Mouse (Mus musculus) kidney, adult 8-10 months (tissue): ENCODE results near the gene Tmem72.

Experiments
- DNase-seq, 2 experiments: peaks; one replicate each; pipeline ENCODE4 v3.0.0; 2022

Tmem72 gene

DNA sequence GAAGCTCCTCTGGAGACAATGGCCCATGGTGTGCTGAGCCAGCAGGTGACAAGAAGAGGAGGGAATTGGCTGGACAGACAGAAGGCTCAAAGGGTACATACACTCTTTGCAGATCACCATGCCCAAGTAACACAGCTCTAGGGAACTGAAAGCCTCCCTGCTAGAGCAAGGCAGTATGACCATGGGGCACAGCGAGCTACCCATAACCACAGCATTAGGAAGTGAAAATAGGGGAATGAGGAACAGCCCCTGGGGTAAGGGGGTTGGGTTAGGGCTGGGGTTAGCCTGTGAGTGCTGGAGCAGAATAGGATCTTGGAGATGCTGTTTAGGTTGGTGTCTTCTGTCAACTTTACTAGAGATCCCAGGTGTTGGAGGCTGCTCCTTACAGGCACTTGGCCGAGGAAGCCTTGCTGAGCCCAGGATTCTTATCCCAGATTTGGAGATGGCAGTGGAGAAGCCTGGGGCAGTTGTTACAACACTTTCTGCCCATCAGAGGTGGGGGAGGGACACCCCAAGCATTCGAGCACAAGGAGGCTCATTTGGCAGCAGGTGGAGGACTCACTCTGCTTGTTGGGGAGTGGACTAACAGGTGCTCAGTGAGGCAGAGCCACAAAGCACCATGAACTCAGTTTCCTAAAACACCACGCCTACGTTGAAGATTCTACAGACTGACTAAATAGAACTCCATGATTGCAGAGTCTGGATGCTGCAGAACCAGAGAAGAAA lies 37.0 kb downstream of the Tmem72 start:
- DNase-seq, result no peak

DNA sequence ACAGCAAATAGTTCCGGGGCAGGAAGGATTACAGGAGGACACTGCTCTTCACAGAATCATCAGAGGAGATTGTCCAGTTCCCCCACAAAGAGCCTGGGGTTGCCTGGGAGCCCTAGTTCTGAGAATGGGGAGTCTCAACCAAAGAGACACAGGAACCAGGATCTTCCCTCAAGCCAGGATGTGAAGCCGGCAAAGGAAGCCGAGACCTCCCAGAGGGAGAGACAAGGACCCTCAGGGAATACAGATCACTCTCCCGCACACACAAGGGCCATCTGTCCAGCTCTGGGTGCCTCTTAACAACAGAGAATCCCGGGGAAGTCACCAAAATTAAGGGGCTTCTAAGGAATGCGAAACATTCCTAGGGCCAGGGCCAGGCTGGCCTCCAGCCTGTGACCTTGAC lies 39.4 kb downstream of the Tmem72 start:
- no peak for DNase-seq

DNA sequence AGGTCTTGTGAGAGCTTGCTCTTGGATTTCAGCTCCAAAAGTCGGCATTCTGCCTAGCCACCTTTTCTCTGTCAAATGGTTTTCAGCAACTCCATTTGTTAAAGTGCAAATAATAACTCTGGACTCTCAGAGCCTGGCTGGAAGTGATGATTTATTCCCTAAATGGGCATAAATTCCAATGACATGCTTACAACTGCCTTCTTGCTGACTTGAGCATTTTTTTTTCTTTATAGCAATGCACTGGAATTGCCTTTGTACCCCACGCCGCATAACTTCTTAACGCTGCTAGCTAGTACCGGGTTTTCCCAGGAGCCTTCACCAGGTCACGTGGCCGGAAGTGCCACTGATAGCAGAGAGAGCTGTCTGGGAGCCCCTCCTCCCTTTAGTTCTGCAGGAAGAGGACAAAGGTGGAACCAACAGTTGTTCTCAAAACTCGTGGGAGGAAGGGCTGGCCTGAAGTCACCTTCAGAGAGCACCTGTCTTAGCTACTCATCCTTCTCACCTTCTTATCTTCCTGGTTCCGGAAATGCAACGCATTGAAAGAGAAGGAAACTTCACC lies 40.3 kb downstream of the Tmem72 start:
- DNase-seq, result no peak

DNA sequence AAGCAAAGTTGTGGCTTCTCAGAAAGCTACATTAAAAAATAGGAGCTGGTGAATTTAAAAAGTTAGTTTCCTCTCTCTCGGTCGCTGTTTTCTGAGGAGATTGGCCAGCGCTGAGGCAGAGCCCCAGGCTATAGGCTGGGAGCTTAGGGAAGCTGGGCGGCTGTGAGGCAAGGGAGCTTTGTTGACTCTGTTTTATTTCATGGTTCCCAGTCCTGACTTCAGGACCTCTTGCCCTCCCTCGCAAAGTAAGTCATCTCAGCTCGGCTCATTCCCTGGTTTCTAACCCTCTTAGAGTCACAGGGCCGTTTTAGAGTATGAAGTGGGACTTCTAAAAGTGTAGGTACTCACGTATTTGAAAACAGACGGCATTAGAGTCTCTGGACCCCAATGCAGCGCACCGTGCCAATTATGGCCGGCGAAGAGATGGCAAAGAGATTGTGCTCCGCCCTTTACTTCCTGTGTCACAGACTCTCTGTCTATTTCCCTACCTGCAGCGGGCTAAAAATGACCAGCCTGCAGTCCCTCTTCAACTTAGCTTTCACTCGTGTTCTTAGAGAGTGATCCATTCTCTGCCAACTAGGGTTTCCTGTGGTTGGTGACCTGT lies 42.3 kb downstream of the Tmem72 start:
- DNase-seq, result no peak

- DNase-seq, result peak; percentile 61 to 66
Measured at GRCm38 (mm10) chr6:116673471-116674282, 43.0 kb downstream of the Tmem72 start, which contains the start of gene Rassf4. Gene Rassf4, minus strand, starts transcription at chr6:116673952.

DNA sequence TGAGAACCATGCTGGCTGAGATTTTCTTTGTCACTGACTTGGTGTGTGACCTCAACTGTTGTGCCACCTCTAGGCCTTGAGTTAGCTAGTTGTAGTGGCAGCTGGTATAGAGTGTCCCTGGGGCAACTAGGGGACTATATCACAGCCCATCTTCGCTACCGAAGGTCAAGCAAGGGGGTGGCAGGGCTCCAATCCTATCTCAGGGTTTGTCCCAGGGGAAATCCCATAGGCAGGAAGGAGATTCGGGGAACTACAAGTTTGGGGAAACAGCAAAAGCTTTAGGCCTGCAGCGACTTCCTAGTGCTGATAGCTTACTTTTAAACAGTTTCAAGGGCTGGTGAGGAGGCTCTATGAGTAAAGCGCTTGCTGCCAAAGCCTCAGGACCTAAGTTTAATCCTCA lies 44.4 kb downstream of the Tmem72 start:
- no peak for DNase-seq

GRCm38 (mm10) chr6:116671768-116672167 lies 44.9 kb downstream of the Tmem72 start:
- DNase-seq, result no peak

GRCm38 (mm10) chr6:116671031-116671430 lies 45.7 kb downstream of the Tmem72 start:
- peak in 1 of 2 experiments; percentile 1 for DNase-seq

DNA sequence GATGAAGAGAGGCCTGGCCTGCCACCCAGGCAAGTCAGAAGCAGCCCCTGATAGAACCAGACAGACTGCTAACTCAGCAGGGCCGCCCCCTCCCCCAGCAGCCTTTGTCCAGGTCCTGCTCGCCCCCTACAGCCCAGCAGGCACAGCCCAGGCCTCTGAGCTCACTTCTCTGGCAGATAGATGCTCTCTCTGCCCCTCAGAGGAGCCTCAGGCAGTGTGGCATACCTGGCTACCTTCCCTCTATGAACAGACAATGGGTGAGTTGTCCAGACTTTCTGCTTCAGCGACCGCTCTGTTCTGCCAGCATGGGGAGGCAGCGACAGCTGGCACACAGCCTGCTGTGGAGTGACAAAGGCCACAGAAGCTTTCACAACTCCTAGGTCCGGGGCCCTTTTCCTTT lies 46.6 kb downstream of the Tmem72 start:
- peak in 1 of 2 experiments; percentile 31 for DNase-seq

DNA sequence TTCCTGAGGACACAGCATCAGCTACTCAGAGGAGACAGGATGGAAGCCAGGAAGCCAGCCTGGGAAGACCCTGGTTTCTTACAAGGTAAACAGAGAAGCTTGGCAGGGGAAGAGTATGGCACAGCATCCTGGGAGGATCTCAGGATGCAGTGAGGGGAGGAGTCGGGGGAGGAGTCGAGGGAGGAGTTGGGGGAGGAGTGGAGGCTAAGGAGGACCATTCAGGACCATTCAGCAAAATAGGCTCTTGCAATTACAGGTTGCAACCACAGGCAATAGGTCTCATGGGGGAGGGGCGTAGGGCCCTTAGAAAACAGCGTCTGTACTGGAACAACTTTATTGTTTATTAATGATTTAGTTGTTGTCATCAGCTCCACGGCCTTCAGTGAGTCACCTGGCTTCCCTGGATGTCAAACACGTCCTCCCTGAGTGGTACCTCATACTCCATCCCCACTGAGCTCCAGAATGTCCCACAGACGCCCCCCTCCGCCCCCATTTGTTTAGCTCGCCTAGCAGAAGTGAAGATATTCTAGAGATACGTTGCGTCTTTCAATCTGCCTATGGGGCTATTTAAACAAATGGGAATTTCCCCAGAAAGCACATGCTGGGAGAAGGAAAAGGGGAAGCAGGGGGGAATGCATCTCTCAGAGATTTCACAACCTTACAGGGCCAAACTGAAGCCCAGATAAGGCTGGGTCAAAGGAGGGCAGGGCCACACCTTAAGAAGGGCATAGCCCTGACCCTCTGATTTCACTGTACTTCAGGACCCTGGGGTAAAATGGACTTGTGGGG lies 47.8 kb downstream of the Tmem72 start:
- no peak for DNase-seq

DNA sequence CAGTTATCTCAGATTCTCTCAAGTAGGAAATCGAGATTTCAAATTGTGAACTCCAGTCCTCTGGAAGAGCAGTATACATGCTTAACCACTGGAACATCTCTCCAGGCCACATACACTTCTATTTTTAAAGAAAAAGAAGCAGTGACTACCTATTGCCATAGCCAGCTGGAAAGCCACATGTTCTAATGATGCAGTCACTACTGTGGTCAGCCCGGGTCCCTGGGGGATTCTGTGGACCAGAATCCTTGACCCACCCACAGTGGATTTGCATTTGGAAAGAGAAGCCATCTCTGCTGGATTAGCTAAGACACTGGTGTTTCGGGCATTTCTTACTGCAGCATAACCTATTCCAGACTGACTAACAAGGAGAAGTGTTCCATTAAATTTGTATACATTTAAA lies 49.3 kb downstream of the Tmem72 start:
- DNase-seq, result no peak

- no peak for DNase-seq
Measured at GRCm38 (mm10) chr6:116666892-116667291, 49.8 kb downstream of the Tmem72 start.

DNA sequence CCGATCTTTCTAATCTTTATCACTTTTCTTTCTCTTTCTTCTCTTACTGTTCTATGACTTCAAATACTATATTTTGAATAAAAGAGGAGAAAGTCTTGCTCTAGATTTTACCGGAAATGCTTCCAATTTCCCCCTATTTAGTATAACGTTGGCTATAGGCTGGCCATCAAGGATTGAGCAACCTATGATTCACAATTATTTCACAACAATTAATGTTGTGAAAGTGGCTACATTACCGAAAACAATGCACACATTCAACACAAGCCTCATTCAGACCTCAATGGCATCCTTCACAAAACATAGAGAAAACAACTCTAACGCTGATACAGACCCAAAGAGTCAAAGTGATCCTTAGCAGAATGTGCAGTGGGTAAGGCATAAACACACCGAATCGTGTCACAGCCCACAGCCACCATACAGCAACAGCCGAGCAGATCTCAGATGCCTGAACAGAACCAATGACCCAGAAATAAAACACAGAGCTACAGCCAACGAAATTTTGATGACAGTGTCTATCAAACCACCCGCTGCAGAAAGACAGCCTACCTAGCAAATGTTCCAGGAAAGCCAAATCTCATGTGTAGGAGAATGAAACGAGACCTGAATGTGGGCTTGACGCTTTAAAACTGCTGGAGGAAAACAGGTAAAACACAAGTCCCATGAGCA lies 50.5 kb downstream of the Tmem72 start:
- no peak for DNase-seq

- no peak for DNase-seq
Measured at GRCm38 (mm10) chr6:116664830-116665229, 51.9 kb downstream of the Tmem72 start.

GRCm38 (mm10) chr6:116664031-116664430 lies 52.7 kb downstream of the Tmem72 start:
- no peak for DNase-seq

- DNase-seq, result no peak
Measured at GRCm38 (mm10) chr6:116663364-116663763, 53.3 kb downstream of the Tmem72 start.

GRCm38 (mm10) chr6:116653684-116654454 lies 62.8 kb downstream of the Tmem72 start:
- DNase-seq, result peak in 1 of 2 experiments; percentile 67

- no peak for DNase-seq
Measured at GRCm38 (mm10) chr6:116653191-116653590, 63.5 kb downstream of the Tmem72 start.

- peak; percentile 58 to 64 for DNase-seq
Measured at GRCm38 (mm10) chr6:116651437-116652118, 65.1 kb downstream of the Tmem72 start.

GRCm38 (mm10) chr6:116650406-116650805 lies 66.3 kb downstream of the Tmem72 start, which contains the start of gene Depp1:
Gene Depp1, plus strand, starts transcription at chr6:116650609.
- peak; percentile 88 to 91 for DNase-seq
